ENCODE assay signal across 9 mouse cellular contexts in genomic region chr12:10597976-10598746, GRCm38 (mm10).
DNase-seq lines count a peak whose midpoint lies in the region; ATAC-seq and TF ChIP-seq lines count a peak whose summit lies in the region.
"Had no signal": no experiment of that assay in that cellular context is flagged by ENCODE, and none has a peak within 500 bp of the region (broad histone marks: within the 10 kb centered on the region; RNA-seq: fewer than 3 reads in every experiment).

No protein-coding gene starts in this region.

- H3K27ac ChIP-seq in lung, embryonic 14.5 days (ENCODE audit: low read depth) = no peak overlapping the region

- peak; percentile 89 for TF ChIP-seq CTCF in lung, embryonic 14.5 days (IDR thresholded peaks at IDR 0.05; ENCODE audit: low read depth)

- no peaks in the 10 kb centered on the region for H3K4me1 ChIP-seq in lung, embryonic 14.5 days (ENCODE audit: insufficient read depth)

- WGBS in lung, embryonic 14.5 days = 16% methylated on average over 7 of the region's 7 CpGs

- H3K4me2 ChIP-seq in lung, embryonic 14.5 days = no peak overlapping the region

- no peaks in the 10 kb centered on the region for H3K36me3 ChIP-seq in lung, embryonic 14.5 days (ENCODE audit: insufficient read depth)

- no peaks in the 10 kb centered on the region for H3K27me3 ChIP-seq in lung, embryonic 14.5 days (ENCODE audit: insufficient read depth, low read length)

- no peak overlapping the region for H3K9ac ChIP-seq in lung, embryonic 14.5 days

- H3K9me3 ChIP-seq in lung, embryonic 14.5 days (ENCODE audit: low read depth, low read length) = no peaks in the 10 kb centered on the region

- ATAC-seq in granulocyte monocyte progenitor cell, adult 5-6 weeks (replicated peaks; ENCODE audit: poor library complexity, severe bottlenecking) = peak; percentile 72
- ATAC-seq in lung, embryonic 14.5 days (ENCODE audit: insufficient read depth) = no peak; the same call in 1 of the 2 replicates
- ATAC-seq in inflammation-experienced regulatory T-cells, adult 6 months = no peak

- no peak overlapping the region for H3K4me3 ChIP-seq in lung, embryonic 14.5 days (ENCODE audit: low read depth, low read length)
- H3K4me3 ChIP-seq: erythroblast, embryonic 14.5 days had no signal

- peak; percentile 45 for DNase-seq in A20 (ENCODE audit: low read depth, low spot score)
- DNase-seq in R1 (ENCODE audit: low read depth, low spot score) = peak; percentile 58
- peak; percentile 53 to 68 for DNase-seq in cerebellum, postnatal 36 days
- DNase-seq in kidney, postnatal 4 days = peak; percentile 79 to 81
- DNase-seq in lung, embryonic 14.5 days = peak; percentile 84
- DNase-seq in retina, postnatal 7 days (ENCODE audit: low read depth, low spot score) = peak; percentile 9

Comparison
In these comparisons a context has a peak if more than half of its experiments do, and no peak if none do; other contexts are left out.
1. DNase-seq: peak in every context shown above with its lines; median percentile 84 in lung, embryonic 14.5 days; 80 in kidney, postnatal 4 days; 60 in cerebellum, postnatal 36 days; 58 in R1; 45 in A20; 9 in retina, postnatal 7 days.